Mouse (Mus musculus) right cerebral cortex, postnatal 10 days (tissue): ENCODE results near the gene Dmrta2.
A peak's percentile ranks its signal among the peaks of the same experiment; 100 is the strongest.

Experiments
- DNase-seq, 2 experiments: peaks; one replicate each; pipeline ENCODE4 v3.0.0; 2021; ENCODE audit warnings: low spot score in 2 of 2

The Dmrta2 gene

DNA sequence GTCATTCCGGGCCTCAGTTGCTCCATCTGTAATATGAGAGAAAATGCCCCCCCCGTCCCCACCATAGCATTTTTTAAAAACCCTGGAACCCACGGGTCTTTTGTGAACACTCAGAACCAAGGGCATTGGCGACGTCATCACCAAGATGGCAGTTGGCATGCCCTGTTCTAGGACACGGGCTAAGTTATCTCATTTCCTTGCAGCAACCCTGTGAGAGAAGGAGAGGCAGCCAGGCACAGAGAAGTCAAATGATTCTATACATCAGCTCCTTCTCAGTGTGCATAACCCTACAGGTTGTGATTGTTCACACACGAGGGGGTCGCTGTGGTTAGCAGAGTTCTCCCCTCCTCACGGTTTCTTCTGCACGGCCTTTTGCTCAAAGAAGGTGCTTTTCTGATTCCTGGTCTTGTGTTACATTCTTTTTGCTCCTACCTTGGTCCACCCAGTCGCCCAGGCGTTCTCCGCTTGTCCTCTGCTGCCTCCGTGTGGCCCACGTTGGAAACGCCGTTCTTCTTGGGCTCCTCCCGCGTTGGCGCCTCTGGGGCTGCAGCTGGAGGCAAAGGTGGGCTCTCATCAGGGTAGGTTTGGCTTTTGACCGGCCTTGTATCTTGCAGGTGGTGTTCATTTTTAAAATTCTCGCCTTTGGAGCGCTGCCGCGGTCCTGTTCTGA, 44.2 kb downstream of the Dmrta2 start:
- peak; percentile 81 to 91 for DNase-seq

DNA sequence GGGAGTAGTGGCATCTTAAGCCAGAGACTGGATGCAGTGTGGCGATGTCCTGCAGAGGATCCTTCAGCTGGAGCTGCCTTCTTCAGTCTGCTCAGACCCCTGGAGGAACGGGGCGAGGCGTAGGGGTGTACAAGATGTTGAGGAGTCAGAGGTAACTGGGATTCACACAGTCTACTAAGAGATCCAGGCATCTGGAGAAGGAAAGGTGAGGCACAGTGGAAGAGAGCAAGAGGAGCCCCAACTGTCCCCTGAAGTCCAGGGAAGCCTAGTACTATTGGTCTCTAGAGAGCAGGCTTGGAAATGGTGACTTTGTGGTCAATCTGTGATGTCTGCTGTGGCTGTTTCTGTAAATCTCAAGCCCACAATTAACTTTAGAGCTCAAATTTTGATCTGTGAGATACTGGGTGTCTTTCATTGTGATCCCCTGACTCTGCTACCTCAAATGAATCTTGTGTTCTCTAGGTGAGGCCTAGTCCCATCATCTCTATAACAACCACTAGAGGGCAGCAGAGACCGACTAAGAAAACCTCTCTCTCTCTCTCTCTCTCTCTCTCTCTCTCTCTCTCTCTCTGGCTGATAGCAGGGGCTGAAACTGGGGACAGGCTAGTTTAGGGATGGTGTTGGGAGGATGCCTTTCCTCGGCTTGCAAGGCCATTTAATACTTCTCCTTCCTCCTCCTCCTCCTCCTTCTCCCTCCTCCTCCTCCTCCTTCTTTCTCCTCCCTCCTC, 50.8 kb downstream of the Dmrta2 start:
- DNase-seq = peak in 1 of 2 experiments; percentile 68

DNA sequence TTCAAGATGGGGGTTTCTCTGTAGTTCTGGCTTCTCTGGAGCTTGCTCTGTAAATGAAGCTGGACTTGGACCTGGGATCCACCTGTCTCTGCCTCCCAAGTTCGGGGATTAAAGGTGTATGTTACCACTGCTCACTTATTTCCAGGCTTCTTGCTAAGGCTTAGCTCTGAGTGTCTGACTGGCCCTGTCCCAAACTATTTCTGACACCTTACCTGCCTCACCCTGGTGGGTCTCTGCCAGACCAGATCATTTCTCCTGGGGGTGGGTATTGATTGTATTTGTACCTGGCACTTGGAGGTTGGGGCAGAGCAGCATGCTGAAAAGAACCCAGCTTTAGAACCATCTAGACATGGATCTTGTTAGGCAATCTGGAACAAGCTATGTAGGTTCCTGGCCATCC, 51.6 kb downstream of the Dmrta2 start:
- no peak for DNase-seq
